Mouse (Mus musculus): ENCODE results near the gene Rnf26. TPM values are rescaled to one million over a fixed set of nuclear protein-coding genes. Genes with fewer than 3 reads are reported as not detected.

Gene Rnf26
- polyA plus RNA-seq, 2 experiments = 56.1 to 74.0 TPM

- no peaks in the 10 kb centered on the region for H3K36me3 ChIP-seq (ENCODE audit: control insufficient read depth, insufficient read depth, low read length)
- peak overlapping the region; percentile 61 for H3K4me3 ChIP-seq (replicated peaks; ENCODE audit: low read length)
- H3K27me3 ChIP-seq (ENCODE audit: control insufficient read depth, insufficient read depth, low read length) = peaks cover 14% of the 10 kb centered on the region
- ATAC-seq (ENCODE audit: low FRiP score, low read depth) = no peak
- H3K27ac ChIP-seq (replicated peaks; ENCODE audit: low read depth, low read length) = no peak overlapping the region
- peak overlapping the region; percentile 70 for H3K9ac ChIP-seq (ENCODE audit: low read depth, low read length, severe bottlenecking)
- TF ChIP-seq POLR2A (IDR thresholded peaks at IDR 0.05; ENCODE audit: borderline replicate concordance, extremely low read depth, insufficient read depth, insufficient read length) = no peak
- H3K4me1 ChIP-seq (ENCODE audit: control insufficient read depth, insufficient read depth, low read length) = peaks cover 47% of the 10 kb centered on the region
- no peak for DNase-seq (ENCODE audit: low spot score)
- no peaks in the 10 kb centered on the region for H3K9me3 ChIP-seq (ENCODE audit: control insufficient read depth, low read length)
- WGBS = 2% methylated on average over 14 of the region's 14 CpGs
- peak overlapping the region; percentile 98 for H3K4me2 ChIP-seq (replicated peaks; ENCODE audit: low read depth, low read length, severe bottlenecking)
Observed at GRCm38 (mm10) chr9:44084236-44084635, 29.1 kb downstream of the Rnf26 start.

GRCm38 (mm10) chr9:44083392-44084121 lies 29.8 kb downstream of the Rnf26 start:
- no peak overlapping the region for H3K27ac ChIP-seq (replicated peaks; ENCODE audit: low read depth, low read length)
- WGBS = 15% methylated on average over 23 of the region's 23 CpGs
- H3K27me3 ChIP-seq (ENCODE audit: control insufficient read depth, insufficient read depth, low read length) = peaks cover 14% of the 10 kb centered on the region

GRCm38 (mm10) chr9:44082266-44082665 lies 31.1 kb downstream of the Rnf26 start:
- H3K9ac ChIP-seq (ENCODE audit: low read depth, low read length, severe bottlenecking) = no peak overlapping the region
- no peak for TF ChIP-seq POLR2A (IDR thresholded peaks at IDR 0.05; ENCODE audit: borderline replicate concordance, extremely low read depth, insufficient read depth, insufficient read length)

More at GRCm38 (mm10) chr9:44083392-44084121, 29.8 kb downstream of the Rnf26 start:
- Histone ChIP-seq H3K4me1 (ENCODE audit: control insufficient read depth, insufficient read depth, low read length) (peaks cover 52% of the 10 kb centered on the region), H3K9me3 (ENCODE audit: control insufficient read depth, low read length) (no peaks in the 10 kb centered on the region), H3K36me3 (ENCODE audit: control insufficient read depth, insufficient read depth, low read length) (no peaks in the 10 kb centered on the region), H3K9ac (ENCODE audit: low read depth, low read length, severe bottlenecking) (no peak overlapping the region), H3K4me3 (replicated peaks; ENCODE audit: low read length) (peak overlapping the region; percentile 61), H3K4me2 (replicated peaks; ENCODE audit: low read depth, low read length, severe bottlenecking) (peak overlapping the region; percentile 98)
- no peak for TF ChIP-seq POLR2A (IDR thresholded peaks at IDR 0.05; ENCODE audit: borderline replicate concordance, extremely low read depth, insufficient read depth, insufficient read length)
- ATAC-seq (ENCODE audit: low FRiP score, low read depth) = no peak
- DNase-seq (ENCODE audit: low spot score) = no peak

GRCm38 (mm10) chr9:44081581-44081980 lies 31.7 kb downstream of the Rnf26 start:
- Histone ChIP-seq H3K9me3 (ENCODE audit: control insufficient read depth, low read length) (no peaks in the 10 kb centered on the region), H3K4me3 (replicated peaks; ENCODE audit: low read length) (no peak overlapping the region), H3K27ac (replicated peaks; ENCODE audit: low read depth, low read length) (no peak overlapping the region), H3K9ac (ENCODE audit: low read depth, low read length, severe bottlenecking) (no peak overlapping the region), H3K36me3 (ENCODE audit: control insufficient read depth, insufficient read depth, low read length) (no peaks in the 10 kb centered on the region), H3K27me3 (ENCODE audit: control insufficient read depth, insufficient read depth, low read length) (peaks cover 14% of the 10 kb centered on the region), H3K4me2 (replicated peaks; ENCODE audit: low read depth, low read length, severe bottlenecking) (no peak overlapping the region), H3K4me1 (ENCODE audit: control insufficient read depth, insufficient read depth, low read length) (peaks cover 40% of the 10 kb centered on the region)
- ATAC-seq (ENCODE audit: low FRiP score, low read depth) (no peak), DNase-seq (ENCODE audit: low spot score) (no peak)
- no peak for TF ChIP-seq POLR2A (IDR thresholded peaks at IDR 0.05; ENCODE audit: borderline replicate concordance, extremely low read depth, insufficient read depth, insufficient read length)
- 26% methylated on average over 5 of the region's 5 CpGs for WGBS

More at GRCm38 (mm10) chr9:44082266-44082665, 31.1 kb downstream of the Rnf26 start:
- H3K4me3 ChIP-seq (replicated peaks; ENCODE audit: low read length) = no peak overlapping the region
- H3K4me2 ChIP-seq (replicated peaks; ENCODE audit: low read depth, low read length, severe bottlenecking) = no peak overlapping the region
- H3K4me1 ChIP-seq (ENCODE audit: control insufficient read depth, insufficient read depth, low read length) = peaks cover 45% of the 10 kb centered on the region
- H3K36me3 ChIP-seq (ENCODE audit: control insufficient read depth, insufficient read depth, low read length) = no peaks in the 10 kb centered on the region
- H3K9me3 ChIP-seq (ENCODE audit: control insufficient read depth, low read length) = no peaks in the 10 kb centered on the region
- H3K27ac ChIP-seq (replicated peaks; ENCODE audit: low read depth, low read length) = no peak overlapping the region
- DNase-seq (ENCODE audit: low spot score) (no peak), ATAC-seq (ENCODE audit: low FRiP score, low read depth) (no peak)
- peaks cover 14% of the 10 kb centered on the region for H3K27me3 ChIP-seq (ENCODE audit: control insufficient read depth, insufficient read depth, low read length)
- WGBS = 88% methylated on average over 5 of the region's 5 CpGs

GRCm38 (mm10) chr9:44080953-44081352 lies 32.4 kb downstream of the Rnf26 start:
- ATAC-seq (ENCODE audit: low FRiP score, low read depth) (no peak), DNase-seq (ENCODE audit: low spot score) (no peak)
- Histone ChIP-seq H3K4me2 (replicated peaks; ENCODE audit: low read depth, low read length, severe bottlenecking) (no peak overlapping the region), H3K4me1 (ENCODE audit: control insufficient read depth, insufficient read depth, low read length) (peaks cover 40% of the 10 kb centered on the region), H3K36me3 (ENCODE audit: control insufficient read depth, insufficient read depth, low read length) (no peaks in the 10 kb centered on the region), H3K4me3 (replicated peaks; ENCODE audit: low read length) (no peak overlapping the region), H3K9me3 (ENCODE audit: control insufficient read depth, low read length) (no peaks in the 10 kb centered on the region), H3K9ac (ENCODE audit: low read depth, low read length, severe bottlenecking) (no peak overlapping the region), H3K27ac (replicated peaks; ENCODE audit: low read depth, low read length) (no peak overlapping the region), H3K27me3 (ENCODE audit: control insufficient read depth, insufficient read depth, low read length) (peaks cover 14% of the 10 kb centered on the region)
- WGBS = 58% methylated on average over 5 of the region's 5 CpGs
- no peak for TF ChIP-seq POLR2A (IDR thresholded peaks at IDR 0.05; ENCODE audit: borderline replicate concordance, extremely low read depth, insufficient read depth, insufficient read length)
